Mouse (Mus musculus): ENCODE data around the gene Tubgcp6.

Gene Tubgcp6

DNA sequence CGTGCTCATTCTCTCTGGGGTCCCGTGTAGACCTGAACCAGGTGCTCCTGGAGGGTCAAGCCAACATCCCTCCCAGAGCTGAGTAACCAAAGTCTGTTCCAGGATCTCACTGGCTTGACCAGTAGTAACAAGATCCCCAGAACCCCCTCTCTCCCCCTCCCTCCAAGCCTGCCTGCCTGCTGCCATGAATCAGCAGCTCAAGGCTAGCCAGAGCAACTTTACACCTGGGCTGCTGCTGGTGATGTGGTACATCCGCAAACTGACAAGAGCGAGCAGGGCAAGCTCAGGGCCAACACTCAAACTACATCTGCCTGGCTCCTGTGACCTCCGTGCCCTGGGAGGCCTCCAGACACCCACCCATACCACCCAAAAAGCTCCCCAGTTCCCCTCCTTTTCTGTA lies 18.5 kb upstream of the Tubgcp6 start:
- DNase-seq (ENCODE audit: low read depth), result no peak

DNA sequence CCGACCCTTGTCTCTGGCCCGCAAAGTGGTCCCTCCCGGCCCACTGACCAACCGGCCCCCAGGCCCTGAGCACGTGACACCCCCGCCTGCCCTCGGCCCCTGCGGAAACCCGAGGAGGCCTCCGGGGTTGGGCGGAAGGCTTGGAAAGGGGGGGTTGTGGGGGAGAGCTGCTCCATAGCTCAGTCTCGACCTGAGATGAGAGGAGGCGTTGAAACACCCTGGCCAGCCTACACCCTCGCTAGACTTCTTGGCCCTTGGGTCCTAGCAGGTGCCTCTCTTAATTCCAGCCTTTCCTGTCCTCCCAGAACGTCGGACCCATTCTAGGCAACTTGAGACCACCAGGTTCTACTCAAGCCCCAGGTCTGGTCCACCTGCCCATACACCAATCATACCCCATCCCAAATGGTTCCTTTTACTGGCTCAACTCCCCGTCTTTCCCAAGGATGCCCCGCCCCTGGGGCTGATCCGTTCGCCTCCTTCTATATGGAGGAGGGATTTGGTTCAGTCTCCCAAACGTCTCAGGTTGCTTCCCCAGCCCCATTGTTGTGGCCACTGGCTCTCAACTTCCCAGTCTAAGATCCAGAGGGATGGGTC lies 17.8 kb upstream of the Tubgcp6 start, which contains the start of gene Mapk12:
Mapk12 (minus strand) TSS at position 45 of the 594 bp plus-strand sequence.
- no peak for DNase-seq (ENCODE audit: low read depth)

DNA sequence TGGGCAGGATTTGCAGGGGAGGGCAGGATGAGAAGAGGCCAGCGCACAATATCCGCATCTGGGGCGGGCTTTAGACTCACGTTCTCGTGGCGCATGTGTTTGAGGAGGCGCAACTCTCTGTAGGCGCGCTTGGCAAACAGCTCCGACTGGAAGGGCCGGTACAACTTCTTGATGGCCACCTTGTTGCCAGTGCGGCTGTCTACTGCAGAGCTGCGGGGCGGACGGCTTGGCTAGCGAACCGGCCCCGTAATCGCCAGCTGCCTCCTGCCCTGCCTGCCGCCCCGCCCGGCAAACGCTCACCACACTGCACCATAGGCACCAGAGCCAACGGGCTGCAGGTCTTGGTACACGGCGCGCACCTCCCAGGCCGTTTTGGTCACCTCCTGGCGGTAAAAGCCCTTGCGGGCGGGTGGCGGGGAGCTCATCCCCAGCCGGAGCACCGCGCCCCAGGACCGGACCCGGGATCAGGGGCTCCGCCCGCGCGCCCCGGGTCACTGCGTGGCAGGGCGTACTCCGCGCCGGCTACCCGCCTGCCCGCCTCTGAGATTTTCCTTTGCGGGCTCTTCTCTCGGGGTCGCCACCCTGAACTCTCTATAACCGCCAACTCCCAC lies 17.2 kb upstream of the Tubgcp6 start:
- DNase-seq (ENCODE audit: low read depth), result no peak

DNA sequence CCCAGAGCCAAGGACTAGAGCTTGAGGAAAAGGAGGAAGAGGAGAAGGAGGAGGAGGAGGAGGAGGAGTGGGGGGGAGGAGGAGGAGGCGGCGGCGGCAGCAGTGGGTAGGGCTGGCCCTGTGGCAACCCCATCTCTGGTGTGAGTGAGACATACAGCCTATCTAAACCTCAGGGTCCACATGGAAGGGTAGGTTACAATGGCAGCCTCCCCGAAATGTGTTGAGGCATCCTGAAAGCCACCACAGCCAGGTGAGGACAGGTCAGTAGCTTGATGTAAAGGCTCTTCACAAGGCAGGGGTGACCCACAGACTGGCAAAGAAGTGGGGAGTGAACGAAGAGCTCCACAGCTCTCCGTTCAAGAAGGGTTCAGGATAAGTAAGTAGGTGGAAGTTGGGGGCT lies 15.6 kb upstream of the Tubgcp6 start:
- no peak for DNase-seq (ENCODE audit: low read depth)

DNA sequence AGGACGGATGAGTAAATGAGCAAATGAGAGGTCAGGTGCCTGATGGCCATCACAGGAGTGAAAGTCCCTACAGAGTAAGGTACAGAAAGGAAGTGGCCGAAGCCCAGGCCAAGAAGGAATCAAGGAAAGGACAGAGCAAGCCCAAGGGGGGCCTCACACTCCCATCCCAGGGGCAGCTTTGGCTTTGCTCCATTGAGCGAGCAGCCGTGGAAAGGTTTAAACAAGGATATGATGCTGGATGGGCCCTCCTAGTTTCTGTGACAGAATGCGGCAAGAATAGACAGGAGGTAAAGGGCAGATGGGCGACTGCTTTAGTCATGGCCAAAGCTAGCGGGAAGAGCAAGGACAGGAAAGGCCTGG lies 15.1 kb upstream of the Tubgcp6 start:
- no peak for DNase-seq (ENCODE audit: low read depth)

DNA sequence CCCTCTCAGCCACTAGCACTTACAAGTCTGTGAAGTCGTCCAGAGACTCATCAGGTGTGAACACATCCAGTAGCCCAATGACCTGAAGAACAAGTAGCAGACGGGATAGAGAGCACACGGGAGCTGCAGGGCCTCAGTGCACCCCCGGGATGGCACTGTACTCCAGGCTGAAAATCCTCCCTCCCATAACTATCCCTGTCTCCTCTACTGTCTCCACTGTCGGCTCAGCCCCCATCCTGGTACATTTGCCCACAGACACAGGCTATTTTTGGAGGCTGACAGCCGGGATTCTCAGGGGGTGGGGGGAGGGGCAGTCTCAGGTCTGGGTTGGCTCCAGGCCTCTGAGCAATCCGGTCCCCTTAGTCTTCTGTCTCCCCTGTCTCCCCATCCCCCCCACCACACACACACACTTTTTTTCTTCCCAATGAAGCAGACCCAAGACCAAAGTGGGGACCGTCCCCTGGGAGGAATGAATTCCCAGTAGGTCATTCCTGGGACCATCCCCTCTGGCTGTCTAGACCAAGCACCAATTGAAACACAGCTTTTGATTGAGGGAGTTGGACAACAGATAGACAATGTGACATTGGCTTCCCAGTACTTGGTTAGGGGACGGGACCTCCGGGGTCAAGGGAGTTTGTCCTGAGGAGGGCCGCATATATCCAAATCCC lies 14.6 kb upstream of the Tubgcp6 start:
- no peak for DNase-seq (ENCODE audit: low read depth)

DNA sequence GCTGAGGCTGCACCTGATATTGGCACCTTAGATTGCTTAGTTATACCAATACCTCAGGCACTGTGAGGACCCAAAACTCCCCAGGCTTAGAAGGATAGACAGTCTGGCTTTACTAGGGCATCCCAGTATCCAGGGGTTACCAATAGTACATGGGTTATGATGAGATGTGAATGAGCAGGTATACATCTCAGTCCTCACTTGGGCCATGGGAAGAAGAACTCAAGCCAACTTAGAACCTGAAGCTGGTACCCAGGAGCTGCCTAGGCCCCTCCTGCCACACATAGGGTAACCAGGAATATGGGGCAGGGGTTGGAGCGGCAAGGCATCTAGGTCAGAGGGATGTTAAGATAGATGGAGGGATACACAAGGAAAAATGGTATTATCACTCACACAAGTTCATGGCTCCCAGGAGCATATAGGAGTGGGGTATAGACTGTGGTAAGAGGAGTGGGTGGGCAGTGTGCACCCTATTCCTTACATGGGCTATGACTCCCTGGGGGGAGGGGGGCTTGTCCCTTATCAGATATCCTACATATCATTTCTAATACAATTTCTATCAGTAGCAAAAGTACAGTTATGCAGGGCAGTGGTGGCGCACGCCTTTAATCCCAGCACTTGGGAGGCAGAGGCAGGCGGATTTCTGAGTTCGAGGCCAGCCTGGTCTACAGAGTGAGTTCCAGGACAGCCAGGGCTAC lies 13.7 kb upstream of the Tubgcp6 start:
- no peak for DNase-seq (ENCODE audit: low read depth)

DNA sequence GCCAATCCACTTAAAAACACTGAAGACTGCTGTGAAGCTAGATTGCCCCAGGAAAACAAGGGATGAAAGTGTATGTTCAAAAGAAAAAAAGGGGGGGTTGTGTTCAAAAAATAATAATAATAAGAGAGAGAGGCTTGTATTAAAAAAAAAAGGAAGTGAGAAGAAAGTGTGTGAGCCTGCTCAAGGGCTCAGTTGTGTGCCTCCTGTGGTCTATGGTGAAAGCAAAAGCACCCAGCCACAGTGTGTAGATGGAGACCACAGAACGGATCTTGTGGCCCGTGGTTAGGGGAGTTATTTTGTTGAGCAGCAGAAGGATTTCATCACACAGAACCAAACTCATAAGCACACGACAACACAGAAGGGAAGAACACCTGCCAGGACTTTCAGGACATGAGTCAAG lies 8.4 kb upstream of the Tubgcp6 start:
- DNase-seq (ENCODE audit: low read depth), result peak; percentile 98

DNA sequence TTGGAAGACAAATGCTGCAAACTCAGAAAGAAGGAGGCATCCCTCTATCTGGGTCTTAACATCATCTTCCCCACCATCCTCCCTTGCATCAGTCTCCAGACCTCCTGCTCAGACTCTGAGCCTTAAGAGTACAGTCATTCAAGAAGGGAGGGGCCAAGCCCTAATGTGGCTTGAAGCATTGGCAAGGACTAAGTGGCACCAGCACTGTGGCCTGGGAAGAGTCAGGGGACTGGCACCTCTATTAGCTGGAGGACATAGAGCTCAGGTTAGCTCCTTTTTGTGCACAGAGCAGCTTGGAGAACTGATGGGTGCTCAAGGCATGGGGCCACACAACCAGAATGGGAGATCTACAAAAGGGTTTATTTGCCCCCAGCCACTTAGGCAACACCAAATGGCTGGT lies 7.3 kb upstream of the Tubgcp6 start:
- peak; percentile 51 for DNase-seq (ENCODE audit: low read depth)

DNA sequence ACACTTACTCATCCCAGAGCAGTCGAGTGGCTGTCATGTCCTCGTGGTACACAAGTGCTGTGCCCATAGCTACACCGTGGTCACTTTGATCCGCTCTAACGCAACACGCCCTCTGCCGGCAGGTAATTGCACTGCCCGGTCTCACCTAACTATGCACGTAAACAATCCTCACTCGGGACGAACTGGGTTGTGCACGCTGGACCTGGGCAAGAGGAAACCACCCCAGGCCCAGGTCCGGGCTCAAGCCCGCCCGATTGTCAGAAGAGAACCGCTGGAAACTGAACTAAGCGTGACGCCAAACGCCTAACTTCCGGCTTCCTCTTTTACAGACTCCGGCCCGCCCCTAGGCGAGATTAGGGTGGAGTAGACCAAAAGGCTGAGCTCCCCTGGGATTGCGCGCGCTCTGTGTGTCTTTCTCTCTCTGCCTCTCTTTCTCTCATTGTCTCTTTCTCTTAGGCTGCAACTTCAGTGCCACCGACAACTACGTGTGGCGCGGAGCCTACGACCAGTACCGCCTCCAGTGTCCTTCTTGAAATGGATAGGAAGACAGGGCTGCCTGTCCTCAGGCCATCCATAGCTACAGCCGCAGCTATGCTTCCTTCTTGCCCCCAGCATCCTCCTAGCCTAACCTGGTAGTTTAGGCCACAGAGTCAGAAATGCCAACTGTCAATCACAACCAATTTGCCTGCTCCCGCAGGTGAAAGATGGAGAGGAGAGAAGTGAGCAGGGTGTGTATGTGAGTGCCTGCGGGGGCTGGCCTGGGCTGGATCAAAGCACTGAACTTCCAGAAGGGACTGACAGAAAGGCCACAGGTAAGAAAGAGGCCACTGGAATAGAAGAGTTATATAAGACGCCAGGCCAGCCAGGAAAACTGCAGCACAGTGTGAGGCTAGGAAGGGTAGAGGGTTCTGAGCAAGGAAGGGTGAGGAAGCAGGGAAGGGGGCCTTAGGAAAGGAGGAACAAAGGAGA lies 5.8 kb upstream of the Tubgcp6 start, which contains the start of gene Hdac10:
Hdac10 (minus strand) TSS at position 319 of the 969 bp plus-strand sequence.
- peak; percentile 88 for DNase-seq (ENCODE audit: low read depth)

DNA sequence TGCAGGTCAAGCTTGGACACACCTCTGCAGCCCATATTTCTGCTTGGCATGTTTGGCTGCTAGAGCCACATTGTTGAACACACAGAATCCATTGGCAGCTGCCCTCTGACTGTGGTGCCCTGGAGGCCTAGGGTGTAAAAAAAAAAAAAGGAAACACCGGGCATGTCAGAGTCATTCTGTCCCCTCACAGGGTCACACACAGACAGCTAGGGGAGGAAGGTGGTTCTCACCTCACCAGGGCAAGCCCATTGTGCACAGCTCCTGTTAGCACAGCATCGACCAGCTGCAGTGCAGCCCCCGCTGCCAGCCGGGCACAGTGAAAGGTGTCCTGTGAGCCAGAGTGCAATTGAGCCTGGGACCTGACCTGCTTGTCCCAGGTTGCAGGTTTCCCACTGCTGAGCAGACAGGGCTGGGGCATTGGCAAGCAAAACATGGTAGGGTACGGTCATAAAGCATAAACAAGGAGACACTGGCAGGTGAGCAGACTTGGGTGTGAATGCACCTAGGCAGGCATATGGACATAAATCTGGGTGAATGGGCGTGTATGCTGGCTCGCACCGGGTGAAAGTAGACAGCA lies 4.5 kb upstream of the Tubgcp6 start:
- DNase-seq (ENCODE audit: low read depth), result no peak

DNA sequence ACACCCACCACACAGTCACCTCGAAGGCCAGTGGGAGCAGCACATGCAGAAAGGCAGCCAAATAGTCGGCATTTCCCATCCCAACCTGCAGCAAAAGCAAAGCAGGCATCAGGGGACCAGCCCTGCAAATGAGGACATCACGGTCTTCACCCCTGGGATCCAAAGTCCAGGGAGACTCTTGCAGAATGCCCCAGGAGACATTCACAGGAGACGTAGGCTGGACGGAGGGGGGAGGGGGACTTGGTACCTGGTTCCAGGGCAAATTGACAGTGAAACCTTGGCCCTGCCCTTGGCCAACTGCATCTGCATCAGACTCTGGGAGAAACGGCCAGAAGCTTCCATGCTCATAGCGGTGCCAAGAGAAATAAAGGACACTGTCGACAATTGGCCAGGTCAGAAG lies 3.7 kb upstream of the Tubgcp6 start:
- no peak for DNase-seq (ENCODE audit: low read depth)

DNA sequence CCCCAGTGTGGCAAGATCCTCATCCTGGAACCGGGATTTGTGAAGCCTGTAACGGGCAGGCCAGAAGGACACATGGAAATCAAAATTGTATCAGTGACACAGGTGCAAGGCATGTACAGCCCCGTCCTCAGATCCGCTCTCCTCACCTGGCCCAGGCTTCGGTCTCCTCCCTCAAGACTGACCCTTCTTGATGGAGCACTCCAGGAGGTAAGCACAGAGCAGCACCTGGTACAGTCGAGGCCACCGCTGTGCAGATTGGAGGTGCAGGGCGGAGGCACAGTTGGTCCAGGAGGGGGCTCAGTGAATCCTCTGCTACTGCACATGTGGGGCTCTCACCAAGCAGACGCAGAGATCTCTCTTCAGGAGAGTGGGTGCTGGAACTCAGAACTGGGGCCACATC lies 2.4 kb upstream of the Tubgcp6 start:
- DNase-seq (ENCODE audit: low read depth), result no peak

DNA sequence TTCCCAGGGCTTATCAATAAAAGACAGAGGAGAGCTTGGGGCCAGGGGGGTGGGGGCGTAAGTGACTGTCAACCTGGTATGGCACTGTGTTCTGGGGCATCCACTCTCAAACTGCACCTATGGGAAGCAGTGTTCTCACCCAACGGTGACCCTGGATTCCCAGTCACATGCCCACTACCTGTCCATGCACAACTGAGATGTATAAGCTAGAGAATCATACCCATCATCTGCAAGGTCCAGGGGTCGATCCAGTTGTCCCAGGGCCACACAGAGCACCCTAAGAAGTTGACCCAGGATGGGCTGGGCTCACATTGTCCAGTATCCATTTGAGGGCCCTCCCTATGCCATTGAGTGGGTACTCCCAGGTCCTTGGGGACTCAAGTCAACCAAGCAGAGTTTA lies 1.4 kb upstream of the Tubgcp6 start:
- no peak for DNase-seq (ENCODE audit: low read depth)

DNA sequence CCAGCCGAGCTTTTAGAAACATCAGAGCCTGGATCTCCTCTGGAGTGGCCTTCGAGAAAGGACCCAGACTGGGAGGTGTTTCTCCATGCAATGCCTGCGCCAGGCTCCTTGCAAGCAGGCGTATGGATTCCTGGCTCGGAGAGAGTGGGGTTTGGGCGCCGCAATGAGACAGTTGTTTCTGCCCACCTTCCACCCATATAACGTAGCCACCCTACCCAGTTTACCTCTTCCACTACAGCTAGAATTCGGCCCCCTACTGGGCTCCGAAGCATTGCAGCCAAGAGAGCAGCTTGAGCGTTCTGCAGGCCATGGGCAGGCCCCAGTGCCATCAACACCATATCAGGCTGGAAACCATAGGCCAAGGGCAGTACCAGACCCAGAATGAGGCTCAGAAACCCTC lies 683 bp upstream of the Tubgcp6 start:
- no peak for DNase-seq (ENCODE audit: low read depth)

DNA sequence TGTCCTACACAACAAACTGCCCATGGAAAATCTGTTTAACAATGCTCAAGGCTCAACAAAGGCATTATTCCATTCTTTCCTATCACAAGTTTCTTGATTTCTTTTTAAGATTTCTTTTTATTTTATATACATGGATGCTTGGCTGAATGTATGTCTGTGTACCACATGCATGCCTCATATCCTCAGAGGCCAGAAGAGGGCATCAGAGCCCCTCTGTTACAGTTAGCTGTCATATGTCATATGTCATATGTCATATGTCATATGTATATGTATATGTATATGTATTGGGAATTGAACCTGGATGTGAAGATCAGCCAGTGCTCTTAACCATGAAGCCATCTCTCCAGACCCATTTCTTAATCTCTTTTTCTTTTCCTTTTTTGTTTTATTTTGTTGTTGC lies 4.9 kb downstream of the Tubgcp6 start:
- peak; percentile 59 for DNase-seq (ENCODE audit: low read depth)

DNA sequence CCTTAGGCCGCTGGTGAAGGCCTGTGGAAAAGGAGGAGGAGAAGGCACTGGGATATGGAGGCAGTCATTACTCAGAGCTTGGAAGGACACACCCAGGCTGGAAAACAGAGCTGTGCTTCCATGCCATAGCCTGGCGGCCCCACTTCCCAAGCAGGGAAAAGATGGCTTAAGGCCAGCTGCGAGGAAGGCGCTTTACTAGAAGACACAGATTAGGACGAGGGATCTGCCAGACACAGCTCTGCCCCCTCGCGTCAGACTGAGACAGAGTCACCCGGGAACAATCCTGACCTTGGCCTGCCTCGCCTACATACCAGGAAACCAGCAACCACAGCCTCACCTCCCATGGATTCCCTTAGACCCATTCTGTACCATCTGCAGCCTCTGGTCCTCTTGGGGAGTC lies 12.8 kb downstream of the Tubgcp6 start:
- DNase-seq (ENCODE audit: low read depth), result no peak

DNA sequence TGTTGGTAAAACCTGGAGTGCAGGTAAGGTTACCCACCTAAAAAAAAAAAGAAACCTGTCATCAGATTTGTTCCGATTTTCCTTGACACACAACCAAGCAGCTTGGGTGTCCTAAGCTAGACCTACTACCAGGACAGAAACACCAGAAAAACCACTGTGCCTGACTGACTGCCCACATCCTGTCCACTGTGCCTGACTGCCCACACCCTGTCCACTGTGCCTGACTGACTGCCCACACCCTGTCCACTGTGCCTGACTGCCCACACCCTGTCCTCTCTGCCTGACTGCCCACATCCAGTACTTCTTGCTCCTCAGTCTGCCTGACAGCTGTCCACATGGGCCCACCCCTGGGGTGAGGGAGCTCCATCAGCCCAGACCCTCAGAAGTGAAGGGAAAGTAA lies 15.9 kb downstream of the Tubgcp6 start:
- DNase-seq (ENCODE audit: low read depth), result no peak

DNA sequence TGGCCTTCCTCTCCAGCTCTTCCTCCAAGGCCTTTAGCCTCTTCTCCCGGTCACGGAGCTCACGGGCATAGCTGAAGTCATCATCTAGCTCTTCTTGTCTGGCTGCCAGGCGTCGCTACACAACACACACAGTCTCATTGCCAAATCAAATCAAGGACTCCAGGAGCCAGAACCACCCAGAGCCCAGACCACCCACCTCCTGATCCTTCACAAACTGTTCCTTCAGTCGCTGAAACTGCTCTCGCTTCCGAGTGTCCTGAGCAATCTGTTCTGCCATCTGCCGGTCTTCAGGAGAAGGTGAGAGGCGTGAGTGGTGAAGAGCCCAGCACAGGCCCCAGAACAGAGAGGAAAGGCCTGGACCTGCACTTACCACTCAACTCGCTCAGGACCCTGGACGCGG lies 16.8 kb downstream of the Tubgcp6 start:
- no peak for DNase-seq (ENCODE audit: low read depth)

DNA sequence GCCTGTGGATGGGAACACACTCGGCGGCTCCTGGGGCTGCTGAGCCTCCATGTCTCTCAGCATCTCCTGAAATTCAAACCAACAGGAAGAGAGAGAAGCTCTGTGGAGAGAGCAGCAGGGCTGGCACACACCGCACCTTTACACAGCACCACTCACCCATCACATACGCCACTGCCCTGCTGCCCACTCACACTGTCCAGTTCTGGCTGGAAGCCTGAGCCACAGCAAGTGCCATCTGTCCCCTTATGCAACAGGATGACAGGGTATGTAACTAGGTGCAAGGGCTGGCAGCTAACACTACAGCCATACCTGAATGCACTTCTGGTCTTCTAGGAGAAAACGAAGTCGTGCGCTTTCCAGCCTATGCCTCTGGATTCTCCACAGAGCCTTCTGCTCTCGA lies 18.5 kb downstream of the Tubgcp6 start:
- DNase-seq (ENCODE audit: low read depth), result no peak

DNA sequence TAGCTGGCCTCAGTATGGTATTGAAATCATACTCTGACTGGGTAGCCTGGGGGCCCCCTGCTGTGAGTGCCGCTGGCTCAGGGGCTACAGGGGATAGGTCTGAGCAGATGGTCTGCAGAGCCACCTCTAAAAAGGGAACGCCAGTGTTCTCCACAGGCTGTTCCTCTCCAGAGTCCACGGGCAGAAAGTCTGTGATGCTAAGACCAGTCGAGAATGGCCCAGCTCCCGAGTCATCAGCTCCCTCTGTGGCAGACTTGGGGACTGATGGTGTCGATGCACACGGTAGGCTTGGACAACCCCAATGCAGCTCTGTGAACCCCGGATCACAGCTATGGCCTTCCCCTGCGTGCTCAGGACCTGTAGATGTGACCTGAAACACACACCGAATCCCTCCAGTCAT lies 19.0 kb downstream of the Tubgcp6 start:
- no peak for DNase-seq (ENCODE audit: low read depth)

DNA sequence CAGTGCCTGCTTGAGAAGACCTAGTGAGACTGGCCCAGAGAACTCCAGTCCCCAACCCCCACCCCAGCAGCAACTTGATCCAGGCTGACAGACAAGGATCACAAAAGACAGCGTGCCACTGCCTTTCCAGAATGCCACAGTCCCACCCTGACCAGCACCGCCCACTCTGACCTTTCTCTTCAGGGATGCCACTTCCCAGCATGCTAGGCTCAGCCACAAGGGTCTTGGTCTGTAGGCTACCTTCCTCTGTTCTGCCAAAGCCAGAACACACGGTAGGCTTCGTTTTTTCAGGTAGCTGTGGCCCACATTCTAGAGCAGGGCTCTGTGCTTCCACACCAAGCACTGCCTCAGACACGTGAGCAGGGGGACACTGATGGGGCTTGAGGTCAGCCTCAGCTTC lies 20.3 kb downstream of the Tubgcp6 start:
- DNase-seq (ENCODE audit: low read depth), result no peak

Data from 416B (cell line).